Mouse (Mus musculus) 3134 (cell line): ENCODE measurements around the gene 2010111I01Rik.
"Not testable (repeated sequence)": the region's sequence is repeated elsewhere in the genome, so short reads cannot be mapped to it uniquely, and the experiment has no call there.

Experiments used
- DNase-seq: peaks from one replicate; pipeline ENCODE4 v3.0.0-alpha.2; 2011; ENCODE audit warnings: low spot score; ENCODE audit not compliant: insufficient read length; ENCODE audit errors: extremely low read depth

The 2010111I01Rik gene

DNA sequence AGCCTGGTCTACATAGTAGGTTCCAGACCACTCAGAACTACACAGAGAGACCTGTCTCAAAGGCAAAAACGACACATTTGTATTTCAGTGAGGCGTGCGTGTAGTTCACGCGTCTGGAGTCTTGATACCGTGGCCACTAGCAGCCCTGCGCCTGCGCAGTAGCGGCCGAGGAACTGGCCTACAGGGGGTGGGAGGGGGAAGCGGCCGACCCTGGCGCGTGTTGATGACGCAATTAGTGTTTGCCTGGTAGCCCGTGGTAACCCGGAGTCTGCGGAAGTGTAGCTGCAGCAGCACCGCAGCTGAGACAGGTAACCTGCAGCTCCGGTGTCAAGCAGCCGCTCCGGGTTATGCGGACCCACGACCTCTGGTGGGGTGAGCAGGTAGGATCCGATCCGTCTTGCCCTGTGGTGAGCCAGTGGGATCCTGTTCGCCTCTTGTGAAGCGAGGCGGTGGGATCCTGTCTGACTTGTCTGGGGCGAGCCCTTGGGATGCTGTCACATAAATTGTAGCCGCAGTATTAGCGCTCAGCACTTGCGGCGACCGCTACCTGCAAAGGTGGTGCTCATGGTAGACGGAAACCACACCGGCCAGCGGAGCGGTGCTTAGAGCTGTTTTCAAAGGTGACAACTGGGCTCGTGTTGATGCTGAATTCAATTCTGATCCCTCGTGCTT lies at the start of gene 2010111I01Rik:
2010111I01Rik (plus strand) TSS at position 254 of the 672 bp plus-strand sequence.
- DNase-seq: peak; percentile 91

GRCm38 (mm10) chr13:62916675-62917074 lies 48.0 kb upstream of the 2010111I01Rik start:
- no peak for DNase-seq

- DNase-seq: no peak
These were observed 47.1 kb upstream of the 2010111I01Rik start for GRCm38 (mm10) chr13:62917416-62918110.

DNA sequence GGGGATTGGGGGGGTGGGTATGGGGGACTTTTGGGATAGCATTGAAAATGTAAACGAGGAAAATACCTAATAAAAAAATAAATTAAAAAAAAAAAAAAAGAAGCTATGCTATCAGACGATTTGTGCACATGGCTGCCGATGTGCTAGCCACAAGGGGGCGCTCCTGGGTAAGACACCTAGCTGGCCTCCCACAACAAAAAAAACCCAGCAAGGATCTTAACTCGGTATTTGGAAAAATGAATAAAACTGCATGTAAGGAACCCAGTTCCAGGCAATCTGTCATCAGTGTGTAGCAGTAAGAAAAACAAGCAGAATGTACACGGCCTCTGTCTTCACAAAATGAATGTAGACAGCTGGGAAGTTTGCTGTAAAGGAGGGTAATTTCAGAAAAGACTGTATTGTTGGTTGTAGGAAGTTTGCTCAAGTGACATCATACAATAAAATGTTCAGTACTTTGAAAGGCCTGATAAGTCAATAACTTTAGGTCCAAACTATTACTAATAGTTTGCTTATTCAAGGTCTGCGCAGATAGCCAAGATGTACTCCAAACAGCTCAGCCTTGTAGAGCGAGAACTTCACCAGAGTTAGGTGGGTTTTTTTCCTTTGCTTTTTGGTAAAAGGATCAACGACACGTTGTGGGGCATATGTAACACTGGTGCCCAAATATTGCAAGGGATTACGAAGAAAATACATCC lies 44.9 kb upstream of the 2010111I01Rik start:
- DNase-seq: peak; percentile 10

GRCm38 (mm10) chr13:62922645-62923044 lies 42.0 kb upstream of the 2010111I01Rik start:
- no peak for DNase-seq

- no peak for DNase-seq
These were observed 41.5 kb upstream of the 2010111I01Rik start for GRCm38 (mm10) chr13:62923182-62923581.

- DNase-seq: peak; percentile 8
These were observed 38.2 kb upstream of the 2010111I01Rik start for GRCm38 (mm10) chr13:62926479-62926878.

DNA sequence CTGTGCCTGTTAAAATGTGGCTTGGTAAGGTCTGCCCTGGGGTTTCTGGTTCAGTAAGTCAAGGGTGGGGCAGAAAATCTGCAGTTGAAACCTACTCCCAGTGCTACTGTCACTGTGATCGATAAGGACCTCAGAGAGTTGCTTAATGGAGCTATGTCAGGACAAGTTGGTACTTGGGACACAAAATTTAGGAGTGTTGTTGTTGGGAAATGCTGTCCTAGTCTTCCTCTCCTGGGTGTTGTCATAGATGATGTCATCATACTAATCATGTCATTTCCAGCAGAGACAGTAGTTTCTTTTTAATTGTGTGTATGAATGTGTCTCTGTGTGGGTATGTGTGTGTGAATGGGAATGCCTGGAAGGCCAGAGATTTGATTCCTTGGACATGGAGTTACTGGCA lies 37.2 kb upstream of the 2010111I01Rik start:
- DNase-seq: no peak

GRCm38 (mm10) chr13:62929144-62929543 lies 35.5 kb upstream of the 2010111I01Rik start:
- DNase-seq: not testable (repeated sequence)

GRCm38 (mm10) chr13:62929766-62930389 lies 34.8 kb upstream of the 2010111I01Rik start:
- DNase-seq: no peak

GRCm38 (mm10) chr13:62932452-62932851 lies 32.2 kb upstream of the 2010111I01Rik start:
- DNase-seq: no peak

- DNase-seq: no peak
These were observed 25.3 kb upstream of the 2010111I01Rik start for GRCm38 (mm10) chr13:62939371-62939770.

DNA sequence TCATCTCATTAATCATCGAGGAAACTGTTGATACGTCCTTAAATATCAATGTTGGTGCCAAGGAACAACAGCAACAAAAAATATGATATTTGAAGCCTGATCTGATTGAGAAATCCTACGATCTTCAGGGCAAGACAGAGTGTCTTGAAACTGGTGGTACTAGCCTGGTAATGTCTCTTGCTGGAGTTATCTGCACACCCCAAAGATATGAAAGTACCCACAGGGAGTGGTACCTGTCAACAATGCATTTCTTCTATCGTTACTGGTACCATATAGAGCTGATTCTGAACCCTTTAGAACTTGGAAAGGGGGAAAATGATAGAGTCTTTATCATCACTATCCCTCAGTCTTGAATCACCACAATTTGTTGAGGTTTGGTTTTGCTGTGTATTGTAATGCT lies 24.9 kb upstream of the 2010111I01Rik start:
- no peak for DNase-seq

DNA sequence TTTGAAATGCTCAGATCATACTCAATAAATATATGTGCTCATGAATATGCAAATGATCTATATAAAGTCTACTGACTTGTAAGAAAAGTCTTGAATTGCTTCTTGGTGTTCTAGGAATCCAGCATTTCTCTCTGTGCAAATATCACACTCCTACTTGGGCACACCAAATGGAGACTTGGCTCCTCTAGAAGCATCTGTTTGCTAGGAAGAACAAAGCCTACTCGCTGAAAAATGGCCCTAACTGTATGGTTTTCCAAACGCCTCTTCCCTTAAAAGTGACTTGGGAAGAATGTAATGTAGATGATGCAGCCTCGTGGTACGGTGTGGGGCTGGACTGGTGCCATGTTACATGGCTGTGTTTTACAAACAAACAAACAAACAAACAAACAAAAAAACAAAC lies 24.0 kb upstream of the 2010111I01Rik start:
- no peak for DNase-seq

DNA sequence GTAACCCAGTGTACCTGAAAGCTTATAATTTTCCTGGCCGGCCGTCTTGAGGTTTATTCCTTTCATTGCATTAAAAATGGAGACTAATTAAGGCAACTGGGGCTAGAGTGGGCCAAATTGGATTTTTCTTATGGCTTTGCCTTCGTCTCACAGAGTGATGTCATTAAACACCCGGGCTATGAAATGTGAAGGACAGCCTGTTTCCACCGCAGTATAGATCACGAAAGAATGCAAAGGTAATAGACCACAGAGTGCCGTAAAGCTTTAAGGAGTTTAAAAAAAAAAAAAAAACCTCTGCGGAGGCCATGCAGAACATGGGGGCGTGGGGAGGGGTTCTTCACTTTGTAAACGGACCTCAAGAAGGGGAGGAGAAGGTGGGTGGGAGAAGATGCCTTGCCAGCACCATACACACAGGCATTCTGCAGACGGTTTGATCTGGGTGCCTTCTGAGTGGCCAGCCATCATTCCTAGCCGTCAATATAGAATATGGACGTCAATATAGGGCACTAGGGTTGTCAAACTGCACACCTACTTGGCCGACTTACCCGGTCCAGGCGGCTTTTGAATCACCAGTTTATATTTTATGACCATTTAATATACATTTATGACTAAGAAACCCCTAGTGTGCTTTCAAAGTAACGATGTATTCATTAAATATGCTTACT lies 23.2 kb upstream of the 2010111I01Rik start:
- DNase-seq: no peak

DNA sequence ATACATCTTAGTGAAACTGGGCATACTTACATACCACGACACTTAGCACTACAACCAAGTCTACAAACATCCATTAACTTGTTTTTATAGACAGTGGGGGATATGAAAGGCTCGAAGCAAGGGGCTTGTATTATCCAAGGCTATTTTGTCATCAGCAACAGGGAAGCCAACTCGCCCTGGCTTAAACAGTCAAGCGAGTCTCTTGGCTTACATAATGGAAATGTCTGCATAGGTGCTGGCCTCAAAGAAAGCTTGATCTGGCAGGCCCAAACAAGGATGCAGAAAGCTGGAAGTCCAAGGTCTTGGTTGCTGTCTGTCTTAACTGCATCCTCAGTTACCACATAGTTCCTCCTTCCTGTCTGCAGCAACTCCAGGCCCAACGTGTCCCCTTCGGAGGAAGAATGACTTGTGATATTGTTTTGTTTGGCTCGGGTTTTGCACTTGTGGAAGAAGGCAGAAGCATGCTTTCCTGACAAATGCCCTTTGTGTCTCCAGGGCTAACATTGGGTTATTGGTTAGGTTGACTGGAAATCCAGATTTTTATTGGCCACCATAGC lies 21.3 kb upstream of the 2010111I01Rik start:
- no peak for DNase-seq

DNA sequence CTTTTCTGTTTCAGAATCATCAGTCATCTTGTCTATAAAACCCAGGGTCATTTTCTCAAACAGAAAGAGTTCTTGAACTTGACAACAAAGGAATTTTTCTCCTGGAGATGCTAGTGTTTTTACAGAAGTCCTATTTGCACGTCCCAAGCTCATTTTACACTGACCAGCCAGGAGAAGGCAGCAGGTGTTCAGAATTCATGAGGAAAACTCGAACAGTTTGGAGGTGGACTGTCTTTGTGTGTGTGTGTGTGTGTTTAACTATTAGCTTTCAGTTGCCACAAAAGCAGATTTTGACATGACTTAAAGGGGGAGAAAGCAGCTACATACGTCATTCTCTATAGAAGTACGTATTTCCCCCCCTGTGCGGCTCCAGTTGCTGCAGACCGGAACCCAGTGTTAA lies 20.6 kb upstream of the 2010111I01Rik start:
- DNase-seq: no peak

GRCm38 (mm10) chr13:62949560-62950188 lies 15.0 kb upstream of the 2010111I01Rik start:
- no peak for DNase-seq

GRCm38 (mm10) chr13:62951606-62952005 lies 13.1 kb upstream of the 2010111I01Rik start:
- DNase-seq: no peak

DNA sequence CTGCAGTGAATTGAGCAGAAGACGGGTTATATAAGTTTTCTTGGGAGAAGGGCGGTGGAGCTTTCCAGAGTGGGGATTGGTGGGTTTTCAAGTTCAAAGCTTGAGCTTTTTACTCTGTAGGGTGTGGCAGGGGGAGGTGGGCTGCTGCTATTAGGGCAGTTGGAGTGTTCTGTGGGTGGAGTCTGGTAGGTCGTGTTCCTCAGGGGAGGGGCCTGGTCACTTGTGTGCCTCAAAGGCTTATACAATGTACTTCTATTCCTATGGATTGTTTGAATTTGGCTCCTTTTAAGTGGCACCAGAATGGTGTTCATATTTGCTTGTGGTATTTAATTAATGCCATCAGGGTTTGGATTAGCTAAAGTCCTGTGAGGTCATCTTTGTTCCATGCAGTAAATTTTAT lies 12.6 kb upstream of the 2010111I01Rik start:
- no peak for DNase-seq
